In the genomic region with DNA sequence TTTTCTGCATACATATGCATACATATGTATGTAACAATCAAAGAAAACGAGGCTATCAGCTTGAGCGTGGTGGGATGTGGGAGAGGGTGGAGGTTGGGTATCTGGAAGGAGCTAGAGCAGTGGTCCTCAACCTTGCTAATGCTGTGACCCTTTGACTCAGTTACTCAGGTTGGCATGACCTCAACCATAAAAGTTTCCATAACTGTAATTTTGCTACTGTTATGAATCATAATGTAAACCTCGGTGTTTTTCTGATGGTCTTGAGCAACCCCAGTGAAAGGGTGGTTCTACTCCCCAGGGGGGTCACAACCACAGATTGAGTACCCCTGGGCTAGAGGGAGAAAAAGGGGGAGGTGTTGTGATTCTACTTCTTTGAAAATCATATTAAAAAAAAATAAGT, we compare ENCODE assay signal across 30 mouse cellular contexts.
"Had no signal": no experiment of that assay in that cellular context is flagged by ENCODE, and none has a peak within 500 bp of the region (broad histone marks: within the 10 kb centered on the region; RNA-seq: fewer than 3 reads in every experiment).

No protein-coding gene starts in this region.

- DNase-seq: heart, postnatal 14 days; heart, postnatal 36 days; heart, postnatal 4 days; kidney, adult 11 months; kidney, adult 18-20 months; kidney, adult 2 months; kidney, adult 8-10 months; kidney, adult 9 months; kidney, postnatal 10 days; kidney, postnatal 14 days; kidney, postnatal 25 days; kidney, postnatal 4 days; layer of hippocampus, adult 9-11 months; layer of hippocampus, postnatal 36 days had no signal

- H3K4me1 ChIP-seq: hindbrain, embryonic 12.5 days; hindbrain, embryonic 13.5 days; hindbrain, embryonic 15.5 days; intestine, embryonic 15.5 days; kidney, embryonic 15.5 days had no signal

- H3K9ac ChIP-seq: heart, embryonic 12.5 days; heart, embryonic 13.5 days; heart, embryonic 15.5 days; hindbrain, embryonic 12.5 days; hindbrain, embryonic 13.5 days; hindbrain, embryonic 14.5 days; hindbrain, embryonic 15.5 days; intestine, embryonic 15.5 days; kidney, embryonic 15.5 days had no signal

- H3K9me3 ChIP-seq: heart, embryonic 10.5 days; heart, embryonic 12.5 days; heart, embryonic 13.5 days; heart, embryonic 15.5 days; hindbrain, embryonic 10.5 days; hindbrain, embryonic 12.5 days; hindbrain, embryonic 13.5 days; hindbrain, embryonic 15.5 days; intestine, embryonic 15.5 days; kidney, embryonic 15.5 days had no signal

- H3K4me3 ChIP-seq: heart, embryonic 10.5 days; heart, embryonic 12.5 days; heart, embryonic 13.5 days; heart, embryonic 15.5 days; hindbrain, embryonic 10.5 days; hindbrain, embryonic 12.5 days; hindbrain, embryonic 13.5 days; hindbrain, embryonic 15.5 days; intestine, embryonic 15.5 days; kidney, embryonic 15.5 days; layer of hippocampus, adult 2 months; left cerebral cortex, adult 2 months had no signal

- H3K36me3 ChIP-seq: heart, embryonic 10.5 days; heart, embryonic 12.5 days; heart, embryonic 13.5 days; heart, embryonic 15.5 days; hindbrain, embryonic 10.5 days; hindbrain, embryonic 12.5 days; hindbrain, embryonic 13.5 days; hindbrain, embryonic 15.5 days; intestine, embryonic 15.5 days; kidney, embryonic 15.5 days had no signal

- H3K27me3 ChIP-seq: heart, embryonic 12.5 days; heart, embryonic 13.5 days; heart, embryonic 15.5 days; hindbrain, embryonic 12.5 days; hindbrain, embryonic 13.5 days; hindbrain, embryonic 15.5 days; intestine, embryonic 15.5 days; kidney, embryonic 15.5 days had no signal

- H3K4me2 ChIP-seq: heart, embryonic 11.5 days; heart, embryonic 12.5 days; heart, embryonic 13.5 days; heart, embryonic 15.5 days; hindbrain, embryonic 12.5 days; hindbrain, embryonic 13.5 days; hindbrain, embryonic 14.5 days; hindbrain, embryonic 15.5 days; intestine, embryonic 15.5 days; kidney, embryonic 15.5 days had no signal

- H3K27ac ChIP-seq: heart, embryonic 10.5 days; heart, embryonic 13.5 days; heart, embryonic 15.5 days; hindbrain, embryonic 10.5 days; hindbrain, embryonic 12.5 days; hindbrain, embryonic 13.5 days; hindbrain, embryonic 14.5 days; hindbrain, embryonic 15.5 days; hindbrain, postnatal 0 days; intestine, embryonic 15.5 days; kidney, embryonic 15.5 days; kidney, postnatal 0 days; layer of hippocampus, adult 2 months; left cerebral cortex, adult 2 months had no signal
